Mouse (Mus musculus): ENCODE measurements around the gene Efr3b.
A peak's percentile ranks its signal among the peaks of the same experiment; 100 is the strongest.

The Efr3b gene

GRCm38 (mm10) chr12:4038061-4039041, at the start of gene Efr3b:
Efr3b (minus strand) TSS chr12:4038915.
- peak; percentile 86 for DNase-seq (ENCODE audit: extremely low spot score)

GRCm38 (mm10) chr12:4083441-4083840, 44.7 kb upstream of the Efr3b start:
- DNase-seq (ENCODE audit: extremely low spot score) = no peak

GRCm38 (mm10) chr12:4082132-4083001, 43.7 kb upstream of the Efr3b start, which contains the start of gene Dnajc27:
Dnajc27 (plus strand) TSS chr12:4082583.
- DNase-seq (ENCODE audit: extremely low spot score) = peak; percentile 96

GRCm38 (mm10) chr12:4080311-4080710, 41.6 kb upstream of the Efr3b start:
- peak; percentile 80 for DNase-seq (ENCODE audit: extremely low spot score)

- DNase-seq (ENCODE audit: extremely low spot score) = no peak
Observed at GRCm38 (mm10) chr12:4078069-4078468, 39.4 kb upstream of the Efr3b start.

- no peak for DNase-seq (ENCODE audit: extremely low spot score)
Observed at GRCm38 (mm10) chr12:4076383-4076782, 37.7 kb upstream of the Efr3b start.

GRCm38 (mm10) chr12:4075407-4075806, 36.7 kb upstream of the Efr3b start:
- DNase-seq (ENCODE audit: extremely low spot score) = no peak

GRCm38 (mm10) chr12:4071671-4072070, 33.0 kb upstream of the Efr3b start:
- DNase-seq (ENCODE audit: extremely low spot score) = no peak

- DNase-seq (ENCODE audit: extremely low spot score) = no peak
Observed at GRCm38 (mm10) chr12:4068551-4068950, 29.8 kb upstream of the Efr3b start.

- DNase-seq (ENCODE audit: extremely low spot score) = no peak
Observed at GRCm38 (mm10) chr12:4066681-4067459, 28.2 kb upstream of the Efr3b start.

GRCm38 (mm10) chr12:4065944-4066343, 27.2 kb upstream of the Efr3b start:
- DNase-seq (ENCODE audit: extremely low spot score) = no peak

GRCm38 (mm10) chr12:4065498-4065897, 26.8 kb upstream of the Efr3b start:
- DNase-seq (ENCODE audit: extremely low spot score) = no peak

- no peak for DNase-seq (ENCODE audit: extremely low spot score)
Observed at GRCm38 (mm10) chr12:4059683-4060082, 21.0 kb upstream of the Efr3b start.

- DNase-seq (ENCODE audit: extremely low spot score) = no peak
Observed at GRCm38 (mm10) chr12:4058321-4058720, 19.6 kb upstream of the Efr3b start.

- DNase-seq (ENCODE audit: extremely low spot score) = no peak
Observed at GRCm38 (mm10) chr12:4054845-4055244, 16.1 kb upstream of the Efr3b start.

- no peak for DNase-seq (ENCODE audit: extremely low spot score)
Observed at GRCm38 (mm10) chr12:4053643-4054042, 14.9 kb upstream of the Efr3b start.

- DNase-seq (ENCODE audit: extremely low spot score) = no peak
Observed at GRCm38 (mm10) chr12:4050861-4051425, 12.2 kb upstream of the Efr3b start.

- no peak for DNase-seq (ENCODE audit: extremely low spot score)
Observed at GRCm38 (mm10) chr12:4048031-4048430, 9.3 kb upstream of the Efr3b start.

- DNase-seq (ENCODE audit: extremely low spot score) = no peak
Observed at GRCm38 (mm10) chr12:4045992-4046391, 7.3 kb upstream of the Efr3b start.

GRCm38 (mm10) chr12:4042411-4042810, 3.7 kb upstream of the Efr3b start:
- no peak for DNase-seq (ENCODE audit: extremely low spot score)

GRCm38 (mm10) chr12:4039046-4039445, 331 bp upstream of the Efr3b start:
- no peak for DNase-seq (ENCODE audit: extremely low spot score)
